Comparison of ENCODE assay signal across 8 mouse cellular contexts in genomic region chr9:91364971-91365501, GRCm38 (mm10). TPM values are rescaled to one million over a fixed set of nuclear protein-coding genes. Genes with fewer than 3 reads are reported as not detected.
DNase-seq lines count a peak whose midpoint lies in the region; ATAC-seq and TF ChIP-seq lines count a peak whose summit lies in the region.

No protein-coding gene starts in this region.

- no peaks in the 10 kb centered on the region for H3K9me3 ChIP-seq in forebrain, embryonic 12.5 days
- H3K9me3 ChIP-seq in liver, embryonic 14.5 days (ENCODE audit: control insufficient read depth, low read length): no peaks in the 10 kb centered on the region

- peak overlapping the region; percentile 97 for H3K27ac ChIP-seq in forebrain, embryonic 12.5 days
- H3K27ac ChIP-seq in liver, embryonic 14.5 days: no peak overlapping the region

- H3K4me3 ChIP-seq in forebrain, embryonic 12.5 days (replicated peaks): peak overlapping the region; percentile 79
- 0 out of 4 replicates have a peak overlapping the region, but pooled peaks of 1 of the 2 experiments have one; percentile 10 for H3K4me3 ChIP-seq in liver, embryonic 14.5 days (ENCODE audit: insufficient read depth in 1 of 2, low read depth in 2 of 2, low read length in 2 of 2)

- peak; percentile 37 for ATAC-seq in forebrain, embryonic 12.5 days (ENCODE audit: low FRiP score)
- ATAC-seq in liver, embryonic 14.5 days (ENCODE audit: insufficient read depth): no peak
- no peak for ATAC-seq in CD4-positive, CD25-positive, alpha-beta regulatory T cell, adult 4 months

- peak overlapping the region; percentile 94 for H3K9ac ChIP-seq in forebrain, embryonic 12.5 days
- H3K9ac ChIP-seq in liver, embryonic 14.5 days (replicated peaks): no peak overlapping the region

- peaks cover 57% of the 10 kb centered on the region for H3K27me3 ChIP-seq in forebrain, embryonic 12.5 days
- peaks cover 92% of the 10 kb centered on the region for H3K27me3 ChIP-seq in liver, embryonic 14.5 days (ENCODE audit: control insufficient read depth, insufficient read depth, low read length)

- 0% methylated on average over 40 of the region's 42 CpGs for WGBS in forebrain, embryonic 12.5 days
- WGBS in liver, embryonic 14.5 days (ENCODE audit: insufficient replicate concordance): under 1% methylated on average over 40 of the region's 42 CpGs

- peak overlapping the region; percentile 58 for H3K4me2 ChIP-seq in forebrain, embryonic 12.5 days
- peak overlapping the region; percentile 22; the same call in 1 of the 2 replicates for H3K4me2 ChIP-seq in liver, embryonic 14.5 days (ENCODE audit: low read depth)

- peaks cover 13% of the 10 kb centered on the region for H3K4me1 ChIP-seq in forebrain, embryonic 12.5 days
- no peaks in the 10 kb centered on the region for H3K4me1 ChIP-seq in liver, embryonic 14.5 days (replicated peaks; ENCODE audit: control insufficient read depth in 2 of 2, insufficient read depth in 2 of 2, low read length in 1 of 2)

- TF ChIP-seq EP300 in liver, embryonic 14.5 days (IDR thresholded peaks at IDR 0.05; ENCODE audit: low read depth): no peak

- DNase-seq in gastrocnemius, postnatal 10 days: peak; percentile 41
- DNase-seq in gastrocnemius, postnatal 4 days (ENCODE audit: low spot score in 2 of 2): no peak
- DNase-seq in ZHBTc4 (ENCODE audit: low read depth, low spot score): peak; percentile 70
- DNase-seq in liver, embryonic 14.5 days (ENCODE audit: low read depth in 3 of 3, low spot score in 3 of 3): no peak
- DNase-seq in urinary bladder, adult 18-20 months (ENCODE audit: low spot score in 2 of 2): no peak
- no peak for DNase-seq in B cell, adult 2 months

- peaks cover 15% of the 10 kb centered on the region for H3K36me3 ChIP-seq in forebrain, embryonic 12.5 days (replicated peaks)
- no peaks in the 10 kb centered on the region for H3K36me3 ChIP-seq in liver, embryonic 14.5 days (replicated peaks; ENCODE audit: control insufficient read depth, insufficient read depth, low read depth)

- TF ChIP-seq CTCF in liver, embryonic 14.5 days (IDR thresholded peaks at IDR 0.05; ENCODE audit: low read depth): no peak

RNA-seq across cellular contexts. Expression of gene Zic1, which starts 0.6 kb away (rescaled TPM):
- 1 to 10 TPM; 2.3 to 4.0 TPM for total RNA-seq in gastrocnemius, postnatal 10 days (2021)
- total RNA-seq in gastrocnemius, postnatal 4 days (2021): 1 to 10 TPM; 2.2 to 2.4 TPM
- 13.9 and 14.4 TPM in 2 replicates for polyA plus RNA-seq in forebrain, embryonic 12.5 days (2016; fragmentation: Nextera tagmentation; extraction: Ambion mirVana)
- polyA plus RNA-seq in liver, embryonic 14.5 days (2012; rRNA removed): 0.07 and 0.28 TPM in 2 replicates
- not detected in 2 replicates for polyA plus RNA-seq in liver, embryonic 14.5 days (2014; fragmentation: Nextera tagmentation; extraction: Ambion mirVana)
- polyA plus RNA-seq in CD4-positive, CD25-positive, alpha-beta regulatory T cell, adult 4 months (2017; shearing (Covaris generic)): not detected

RNA-seq across cellular contexts. Expression of gene Zic4, which starts 2.8 kb away (rescaled TPM):
- total RNA-seq in gastrocnemius, postnatal 10 days (2021): under 1 TPM; 0.16 to 0.50 TPM
- under 1 TPM; 0.73 to 0.78 TPM for total RNA-seq in gastrocnemius, postnatal 4 days (2021)
- 56.4 and 60.5 TPM in 2 replicates for polyA plus RNA-seq in forebrain, embryonic 12.5 days (2016; fragmentation: Nextera tagmentation; extraction: Ambion mirVana)
- 0.01 and 0.11 TPM in 2 replicates for polyA plus RNA-seq in liver, embryonic 14.5 days (2012; rRNA removed)
- not detected in 2 replicates for polyA plus RNA-seq in liver, embryonic 14.5 days (2014; fragmentation: Nextera tagmentation; extraction: Ambion mirVana)
- polyA plus RNA-seq in CD4-positive, CD25-positive, alpha-beta regulatory T cell, adult 4 months (2017; shearing (Covaris generic)): under 1 TPM in 1 of 2 experiments, not detected in 1; 0.24 TPM

Comparison
In these comparisons a context has a peak if more than half of its experiments do, and no peak if none do; other contexts are left out.
1. DNase-seq: peak in gastrocnemius, postnatal 10 days (single experiment) and ZHBTc4 (single experiment); none in gastrocnemius, postnatal 4 days (0 of 2), liver, embryonic 14.5 days (0 of 3), urinary bladder, adult 18-20 months (0 of 2) and B cell, adult 2 months (0 of 2).
2. RNA of gene Zic1, which starts 0.6 kb away (polyA plus RNA-seq): 13.9 to 14.4 TPM in forebrain, embryonic 12.5 days; 0.07 to 0.28 TPM in liver, embryonic 14.5 days and not detected in CD4-positive, CD25-positive, alpha-beta regulatory T cell, adult 4 months; every median in the first group is over 10 times any median in the second.
3. RNA of gene Zic4, which starts 2.8 kb away (polyA plus RNA-seq): 56.4 to 60.5 TPM in forebrain, embryonic 12.5 days; 0.24 TPM in CD4-positive, CD25-positive, alpha-beta regulatory T cell, adult 4 months and 0.01 to 0.11 TPM in liver, embryonic 14.5 days; every median in the first group is over 10 times any median in the second.